In genomic region chr13:62558189-62559110, GRCm38 (mm10) we compare ENCODE assay signal across 8 mouse cellular contexts. TPM values are rescaled to one million over a fixed set of nuclear protein-coding genes. Genes with fewer than 3 reads are reported as not detected.
DNase-seq lines count a peak whose midpoint lies in the region; ATAC-seq and TF ChIP-seq lines count a peak whose summit lies in the region.
"Not testable (repeated sequence)": the region's sequence is repeated elsewhere in the genome, so short reads cannot be mapped to it uniquely, and the experiment has no call there.

TSS of gene Zfp935 (minus strand) at chr13:62558511.

- DNase-seq in gastrocnemius, postnatal 10 days: peak; percentile 40
- peak; percentile 58 for DNase-seq in induced T-regulatory cell, adult 2 months (ENCODE audit: low read depth)
- peak; percentile 63 to 64 for DNase-seq in left cerebral cortex, adult 8-10 months (ENCODE audit: low spot score in 2 of 2)
- DNase-seq in right cerebral cortex, postnatal 10 days (ENCODE audit: low spot score in 2 of 2): peak; percentile 78 to 81
- peak; percentile 64 for DNase-seq in urinary bladder, postnatal 25 days (ENCODE audit: low spot score)

- peak; percentile 59 for ATAC-seq in activated CD4-positive, CD25-positive, alpha-beta regulatory T cell, adult 4 months
- peak; percentile 77 for ATAC-seq in megakaryocyte, adult 5-6 weeks (ENCODE audit: poor library complexity, severe bottlenecking)

- not testable (repeated sequence) for TF ChIP-seq CTCF in cortical plate, adult 2 months (IDR thresholded peaks at IDR 0.05; ENCODE audit: extremely low read depth, insufficient read depth, low read length)

- not testable (repeated sequence) for H3K4me1 ChIP-seq in cortical plate, adult 2 months (ENCODE audit: control insufficient read depth, insufficient read depth, low read length)

- H3K4me3 ChIP-seq in cortical plate, adult 2 months (ENCODE audit: insufficient read depth, low read length): peak within 1 kb of the TSS; percentile 47

- not testable (repeated sequence) for H3K27ac ChIP-seq in cortical plate, adult 2 months (ENCODE audit: insufficient read depth, low read length)

- not testable (repeated sequence) for TF ChIP-seq POLR2A in cortical plate, adult 2 months (IDR thresholded peaks at IDR 0.05; ENCODE audit: extremely low read depth, insufficient read depth, low read length)

RNA-seq across cellular contexts. Expression of gene Zfp935, which starts in this region (rescaled TPM):
- 1 to 10 TPM; 1.1 to 4.9 TPM for polyA plus RNA-seq in activated CD4-positive, CD25-positive, alpha-beta regulatory T cell, adult 4 months (2017; shearing (Covaris generic))
- not detected in 2 replicates for polyA plus RNA-seq in cortical plate, adult 2 months (2012; rRNA removed)
- total RNA-seq in gastrocnemius, postnatal 10 days (2021): under 1 TPM in 1 of 2 experiments, not detected in 1; 0.38 TPM
- total RNA-seq in left cerebral cortex, adult 8-10 months (2022): not detected
- not detected in 2 replicates for total RNA-seq in megakaryocyte, adult 5-6 weeks (2015)
- not detected in 2 replicates for total RNA-seq in megakaryocyte, adult 5-6 weeks (2017)

Comparison
In these comparisons a context has a peak if more than half of its experiments do, and no peak if none do; other contexts are left out.
1. Peak in DNase-seq in gastrocnemius, postnatal 10 days; RNA of the gene not detected or under 1 TPM.
2. Peak in DNase-seq in left cerebral cortex, adult 8-10 months; RNA of the gene not detected or under 1 TPM.
3. Peak in ATAC-seq in megakaryocyte, adult 5-6 weeks; RNA of the gene not detected or under 1 TPM.